ENCODE assay signal across 40 mouse cellular contexts in the genomic region with DNA sequence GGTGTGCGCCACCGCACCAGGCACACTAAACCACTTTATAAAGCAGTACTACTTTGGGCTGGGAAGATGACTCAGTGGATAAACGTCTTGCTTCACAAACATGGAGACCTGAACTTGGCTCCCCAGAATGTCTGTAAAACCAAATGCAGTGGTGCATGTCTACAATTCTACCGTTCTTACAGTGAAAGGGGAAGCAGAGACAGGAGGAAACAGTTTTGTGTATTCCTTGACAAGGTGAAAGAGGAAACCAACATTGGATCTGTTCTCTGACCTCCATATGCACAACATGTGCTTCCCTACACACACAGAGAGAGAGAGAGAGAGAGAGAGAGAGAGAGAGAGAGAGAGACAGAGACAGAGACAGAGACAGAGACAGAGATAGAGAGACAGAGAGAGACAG. TPM values are rescaled to one million over a fixed set of nuclear protein-coding genes. Genes with fewer than 3 reads are reported as not detected.
"Had no signal": no experiment of that assay in that cellular context is flagged by ENCODE, and none has a peak within 500 bp of the region (broad histone marks: within the 10 kb centered on the region; RNA-seq: fewer than 3 reads in every experiment).

No protein-coding gene starts in this region.

- H3K9me3 ChIP-seq: heart, embryonic 13.5 days; heart, embryonic 15.5 days; hindbrain, embryonic 13.5 days; hindbrain, embryonic 15.5 days; kidney, embryonic 15.5 days; limb, embryonic 13.5 days; limb, embryonic 15.5 days had no signal

- H3K4me2 ChIP-seq: heart, embryonic 11.5 days; heart, embryonic 13.5 days; heart, embryonic 15.5 days; hindbrain, embryonic 13.5 days; hindbrain, embryonic 15.5 days; kidney, embryonic 15.5 days; limb, embryonic 13.5 days; limb, embryonic 15.5 days had no signal

- H3K36me3 ChIP-seq: heart, embryonic 13.5 days; heart, embryonic 15.5 days; hindbrain, embryonic 13.5 days; hindbrain, embryonic 15.5 days; kidney, embryonic 15.5 days; limb, embryonic 13.5 days; limb, embryonic 15.5 days had no signal

- H3K4me3 ChIP-seq: heart, adult 2 months; heart, embryonic 13.5 days; heart, embryonic 15.5 days; hindbrain, embryonic 13.5 days; hindbrain, embryonic 15.5 days; kidney, embryonic 15.5 days; limb, embryonic 13.5 days; limb, embryonic 15.5 days had no signal

- DNase-seq: gastrocnemius, postnatal 14 days; gastrocnemius, postnatal 36 days; heart, adult 11 months; heart, adult 2 months; heart, postnatal 14 days; heart, postnatal 36 days; kidney, adult 11 months; kidney, adult 2 months; kidney, adult 9 months; kidney, postnatal 14 days; kidney, postnatal 36 days; layer of hippocampus, adult 9-11 months; layer of hippocampus, postnatal 36 days; left cerebral cortex, postnatal 4 days had no signal

- H3K27me3 ChIP-seq: heart, embryonic 13.5 days; heart, embryonic 15.5 days; hindbrain, embryonic 13.5 days; hindbrain, embryonic 15.5 days; kidney, embryonic 15.5 days; limb, embryonic 13.5 days; limb, embryonic 15.5 days had no signal

- H3K27ac ChIP-seq: heart, adult 2 months; heart, embryonic 13.5 days; heart, embryonic 15.5 days; hindbrain, embryonic 13.5 days; hindbrain, embryonic 15.5 days; hindbrain, postnatal 0 days; kidney, embryonic 15.5 days; kidney, postnatal 0 days; limb, embryonic 13.5 days; limb, embryonic 15.5 days had no signal

- H3K9ac ChIP-seq: heart, embryonic 13.5 days; heart, embryonic 15.5 days; hindbrain, embryonic 13.5 days; hindbrain, embryonic 15.5 days; kidney, embryonic 15.5 days; limb, embryonic 13.5 days; limb, embryonic 15.5 days had no signal

- ATAC-seq: hindbrain, postnatal 0 days; intestine, embryonic 16.5 days had no signal

- H3K4me1 ChIP-seq: hindbrain, embryonic 13.5 days; hindbrain, embryonic 15.5 days; kidney, embryonic 15.5 days; limb, embryonic 13.5 days; limb, embryonic 15.5 days had no signal

RNA-seq across cellular contexts. Expression of a gene that starts 7.6 kb away (rescaled TPM):
- total RNA-seq: gastrocnemius, adult 18-20 months; gastrocnemius, adult 8-10 months; gastrocnemius, postnatal 14 days; gastrocnemius, postnatal 36 days; heart, adult 2 months; heart, postnatal 14 days; heart, postnatal 36 days; hematopoietic stem cell, adult 5-6 weeks; hindbrain, postnatal 0 days; layer of hippocampus, adult 18-20 months; layer of hippocampus, adult 8-10 months; layer of hippocampus, postnatal 14 days; layer of hippocampus, postnatal 36 days; left cerebral cortex, adult 18-20 months; left cerebral cortex, adult 8-10 months; left cerebral cortex, postnatal 10 days; left cerebral cortex, postnatal 25 days; left cerebral cortex, postnatal 4 days had no signal
- polyA plus RNA-seq: heart, adult 2 months; heart, embryonic 11.5 days; heart, embryonic 13.5 days; heart, embryonic 15.5 days; heart, postnatal 0 days; hindbrain, embryonic 11.5 days; hindbrain, embryonic 13.5 days; hindbrain, embryonic 15.5 days; hindbrain, postnatal 0 days; kidney, adult 2 months; kidney, embryonic 15.5 days; kidney, postnatal 0 days; large intestine, adult 2 months; limb, embryonic 11.5 days; limb, embryonic 13.5 days; limb, embryonic 15.5 days; liver, adult 2 months had no signal
